Mouse (Mus musculus): ENCODE measurements around the gene Htra1.

DNA sequence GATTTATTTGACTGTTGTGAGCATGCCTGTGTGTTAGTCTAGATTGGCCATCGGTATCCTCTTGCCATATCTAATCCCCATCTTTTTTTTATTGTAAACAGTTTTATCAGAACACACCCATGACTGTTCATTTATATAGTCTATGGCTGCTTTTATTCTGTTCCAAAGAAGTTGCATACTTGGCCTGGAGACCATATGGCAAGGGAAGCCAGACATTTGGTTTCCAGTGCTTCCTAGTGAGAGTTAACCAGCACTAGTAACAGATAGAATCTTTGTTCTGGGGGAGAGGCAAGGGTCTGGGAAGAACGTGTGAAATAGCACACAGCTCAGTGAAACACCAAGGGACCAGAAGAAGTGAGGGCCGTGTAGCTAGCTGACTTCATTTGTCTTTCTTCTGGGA lies 33.6 kb downstream of the Htra1 start:
- TF ChIP-seq CTCF (IDR thresholded peaks at IDR 0.05; ENCODE audit: low read depth, low read length) (no peak), TAL1 (conservative IDR thresholded peaks at IDR 0.05; ENCODE audit: low read depth, low read length) (no peak)
